Mouse (Mus musculus): ENCODE results near the gene Scarb1.
"Not testable (repeated sequence)": the region's sequence is repeated elsewhere in the genome, so short reads cannot be mapped to it uniquely, and the experiment has no call there.

Scarb1 gene

DNA sequence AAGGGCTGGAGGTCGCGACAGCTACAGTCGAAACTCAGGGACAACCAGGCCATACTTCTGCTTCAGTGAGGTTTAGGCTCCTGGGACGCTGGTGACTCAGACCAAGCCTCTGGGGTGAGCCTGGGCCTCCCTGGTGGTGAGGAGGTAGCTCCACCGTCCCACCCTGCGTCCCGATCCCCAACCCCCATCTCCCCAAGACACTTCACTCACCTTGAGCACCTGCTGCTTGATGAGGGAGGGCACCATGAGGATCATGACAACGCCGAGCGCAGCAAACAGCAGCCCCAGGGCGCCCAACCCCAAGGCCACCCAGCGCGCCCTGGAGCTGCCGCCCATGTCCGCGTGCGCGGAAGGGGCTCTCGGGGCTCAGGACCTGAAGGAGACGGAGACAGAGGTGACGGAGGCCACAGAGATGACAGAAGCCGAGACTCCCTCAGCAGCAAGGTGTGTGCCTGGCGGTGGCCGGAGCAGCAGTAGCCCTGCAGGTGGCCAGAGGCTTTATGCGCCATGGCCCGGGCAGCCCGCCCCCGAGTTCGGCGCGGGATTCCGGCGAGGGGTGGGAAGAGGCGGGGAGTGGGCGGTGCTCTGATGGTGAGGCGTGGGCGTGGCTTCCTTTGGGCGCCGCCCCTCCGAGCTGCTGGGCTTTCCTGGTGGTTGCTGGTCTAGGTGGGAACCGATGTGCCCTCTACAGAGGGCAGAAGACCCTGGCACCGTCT, at the start of gene Scarb1:
Scarb1 (minus strand) TSS at position 548 of the 716 bp plus-strand sequence.
- Histone ChIP-seq H3K27me3 (ENCODE audit: control insufficient read depth, insufficient read depth, low read length, poor library complexity, severe bottlenecking) (no peaks in the 10 kb centered on the region), H3K36me3 (ENCODE audit: control insufficient read depth, insufficient read depth, low read length, poor library complexity, severe bottlenecking) (no peaks in the 10 kb centered on the region)
- peak; percentile 88 for DNase-seq (ENCODE audit: low read depth, low spot score)

DNA sequence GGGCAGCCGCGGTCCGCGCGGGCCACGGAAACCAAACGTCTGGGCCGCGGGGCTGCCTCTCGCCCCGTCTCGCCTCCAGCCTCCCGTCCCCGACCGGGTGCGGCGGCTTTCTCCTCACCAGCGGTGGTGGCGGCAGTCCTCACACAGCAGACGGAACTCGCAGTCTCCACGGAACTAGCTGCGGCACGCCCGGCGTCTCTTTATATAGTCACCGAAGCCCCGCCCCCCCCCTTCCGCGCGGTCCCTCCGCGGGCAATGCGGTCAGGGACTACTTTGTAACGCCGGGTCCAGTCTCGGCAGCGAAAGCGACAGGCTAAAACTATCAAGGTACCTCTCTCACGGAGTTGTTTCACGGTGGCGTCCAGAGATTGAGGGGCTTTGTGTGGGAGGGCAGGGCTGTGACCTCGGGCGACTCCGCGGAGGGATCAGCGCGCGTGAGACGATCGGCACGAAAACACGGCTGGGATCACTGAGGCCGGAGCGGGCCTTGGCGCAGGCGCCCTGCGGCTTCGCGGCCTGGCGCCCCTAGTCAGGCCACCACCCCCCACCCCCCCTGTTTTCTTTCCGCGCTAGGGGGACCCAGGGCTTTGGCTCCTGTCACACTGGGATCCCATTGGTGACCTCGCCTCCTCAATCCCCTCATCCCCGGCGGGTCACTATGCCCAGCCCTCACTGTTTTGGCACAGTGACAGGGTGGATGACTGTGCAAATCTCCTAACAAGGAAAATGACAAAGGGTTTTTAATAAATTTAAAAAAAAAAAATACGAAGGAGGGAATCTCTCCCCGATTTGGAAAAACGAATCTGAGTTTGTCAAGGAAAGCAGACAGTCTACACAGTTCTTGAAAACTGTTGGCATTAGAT, 48.9 kb upstream of the Scarb1 start, which contains the start of gene Ubc:
Ubc (minus strand) TSS at position 624 of the 863 bp plus-strand sequence.
- peak; percentile 94 for DNase-seq (ENCODE audit: low read depth, low spot score)
- Histone ChIP-seq H3K36me3 (ENCODE audit: control insufficient read depth, insufficient read depth, low read length, poor library complexity, severe bottlenecking) (peaks cover 12% of the 10 kb centered on the region; the same call in 1 of the 2 replicates), H3K27me3 (ENCODE audit: control insufficient read depth, insufficient read depth, low read length, poor library complexity, severe bottlenecking) (no peaks in the 10 kb centered on the region)

DNA sequence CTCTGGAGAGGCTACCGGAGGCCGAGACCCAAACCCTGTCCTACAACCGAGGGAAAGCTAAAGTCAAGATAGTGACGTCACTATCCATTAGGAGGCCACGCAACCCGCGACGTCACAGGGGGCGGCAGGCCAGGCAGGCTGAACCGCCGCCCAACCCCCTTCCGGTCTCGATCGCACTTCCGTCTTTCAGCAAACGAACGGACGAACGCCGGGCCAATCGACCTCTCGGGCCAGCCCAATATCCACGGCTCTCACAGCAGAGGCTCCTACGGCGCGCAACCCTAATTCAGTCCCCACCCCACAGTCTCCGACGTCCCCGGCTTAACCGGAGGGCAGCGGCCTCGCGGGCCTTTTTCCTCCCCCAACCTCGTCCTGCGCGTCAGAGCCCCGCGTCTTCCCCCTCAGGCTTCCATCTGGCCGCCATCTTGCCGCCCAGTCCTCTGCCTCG, 48.3 kb upstream of the Scarb1 start, which contains the start of gene Gm10382:
Gm10382 (plus strand) TSS at position 192 of the 448 bp plus-strand sequence.
- H3K27me3 ChIP-seq (ENCODE audit: control insufficient read depth, insufficient read depth, low read length, poor library complexity, severe bottlenecking) = no peaks in the 10 kb centered on the region
- peaks cover 12% of the 10 kb centered on the region; the same call in 1 of the 2 replicates for H3K36me3 ChIP-seq (ENCODE audit: control insufficient read depth, insufficient read depth, low read length, poor library complexity, severe bottlenecking)
- peak; percentile 95 for DNase-seq (ENCODE audit: low read depth, low spot score)

DNA sequence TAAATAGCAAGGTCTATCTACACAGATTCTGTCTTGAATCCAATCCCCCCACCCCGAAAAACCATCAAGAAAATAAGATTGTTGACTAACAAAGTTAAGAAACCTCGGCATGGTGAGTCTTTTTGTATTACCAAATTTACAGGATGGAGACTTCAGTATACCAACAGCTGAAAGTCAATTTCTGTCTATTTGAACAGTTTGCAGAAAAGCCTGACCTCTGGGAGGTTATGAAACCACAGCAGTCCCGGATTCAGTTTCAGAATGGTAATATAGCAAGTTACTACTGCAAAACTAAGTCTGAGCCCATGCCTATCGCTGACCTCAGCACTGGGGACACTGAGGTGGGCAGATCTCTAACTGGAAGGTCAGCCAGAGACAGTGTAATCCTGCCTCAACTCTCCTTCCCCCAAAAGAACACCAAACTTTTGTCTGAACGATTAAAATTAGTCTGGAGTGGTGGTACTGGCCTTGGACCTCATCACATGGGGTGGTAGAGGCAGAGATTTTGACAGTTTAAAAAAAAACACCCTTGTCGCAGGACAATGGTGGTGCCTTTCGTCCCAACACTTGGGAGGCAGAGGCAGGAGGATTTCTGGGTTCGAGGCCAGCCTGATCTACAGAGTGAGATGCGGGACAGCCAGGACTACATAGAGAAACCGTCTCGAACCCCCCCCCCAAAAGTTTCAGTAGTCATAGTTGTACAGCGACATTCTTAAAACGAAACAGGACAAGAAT, 47.6 kb upstream of the Scarb1 start:
- peaks cover 12% of the 10 kb centered on the region; the same call in 1 of the 2 replicates for H3K36me3 ChIP-seq (ENCODE audit: control insufficient read depth, insufficient read depth, low read length, poor library complexity, severe bottlenecking)
- DNase-seq (ENCODE audit: low read depth, low spot score) = peak; percentile 44
- H3K27me3 ChIP-seq (ENCODE audit: control insufficient read depth, insufficient read depth, low read length, poor library complexity, severe bottlenecking) = no peaks in the 10 kb centered on the region

DNA sequence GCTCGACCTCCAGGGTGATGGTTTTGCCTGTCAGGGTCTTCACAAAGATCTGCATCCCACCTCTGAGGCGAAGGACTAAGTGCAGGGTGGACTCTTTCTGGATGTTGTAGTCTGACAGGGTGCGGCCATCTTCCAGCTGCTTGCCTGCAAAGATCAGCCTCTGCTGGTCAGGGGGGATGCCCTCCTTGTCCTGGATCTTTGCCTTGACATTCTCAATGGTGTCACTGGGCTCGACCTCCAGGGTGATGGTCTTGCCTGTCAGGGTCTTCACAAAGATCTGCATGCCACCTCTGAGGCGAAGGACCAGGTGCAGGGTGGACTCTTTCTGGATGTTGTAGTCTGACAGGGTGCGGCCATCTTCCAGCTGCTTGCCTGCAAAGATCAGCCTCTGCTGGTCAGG, 46.4 kb upstream of the Scarb1 start:
- H3K36me3 ChIP-seq (ENCODE audit: control insufficient read depth, insufficient read depth, low read length, poor library complexity, severe bottlenecking) = peaks cover 12% of the 10 kb centered on the region; the same call in 1 of the 2 replicates
- DNase-seq (ENCODE audit: low read depth, low spot score); H3K27me3 ChIP-seq (ENCODE audit: control insufficient read depth, insufficient read depth, low read length, poor library complexity, severe bottlenecking): not testable (repeated sequence)

DNA sequence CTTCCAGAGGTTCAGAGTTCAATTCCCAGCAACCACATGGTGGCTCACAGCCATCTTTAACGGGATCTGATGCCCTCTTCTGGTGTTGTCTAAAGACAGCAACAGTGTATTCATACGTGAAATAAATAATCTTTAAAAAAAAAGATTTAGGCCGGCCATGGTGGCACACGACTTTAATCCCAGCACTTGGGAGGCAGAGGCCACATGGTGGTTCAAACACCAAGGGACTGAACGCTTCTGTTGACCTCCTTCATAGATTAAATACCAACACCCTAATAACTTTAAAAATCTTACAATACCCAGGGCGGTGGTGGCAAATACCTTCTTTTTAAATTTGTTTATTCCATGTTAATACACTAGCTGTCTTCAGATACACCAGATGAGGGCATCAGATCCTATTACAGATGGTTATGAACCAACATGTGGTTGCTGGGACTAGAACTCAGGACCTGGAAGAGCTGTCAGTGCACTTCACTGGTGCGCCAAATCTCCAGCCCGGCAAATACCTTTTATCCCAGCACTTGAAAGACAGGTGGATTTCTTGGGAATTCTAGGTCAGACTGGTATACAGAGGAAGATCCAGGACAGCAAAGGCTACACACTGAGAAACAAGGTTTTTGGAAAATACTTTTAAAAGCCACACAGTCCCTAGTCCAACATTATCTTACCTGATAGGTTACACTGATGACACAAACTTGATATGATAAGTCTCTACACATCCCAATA, 44.5 kb upstream of the Scarb1 start:
- DNase-seq (ENCODE audit: low read depth, low spot score) = peak; percentile 49

DNA sequence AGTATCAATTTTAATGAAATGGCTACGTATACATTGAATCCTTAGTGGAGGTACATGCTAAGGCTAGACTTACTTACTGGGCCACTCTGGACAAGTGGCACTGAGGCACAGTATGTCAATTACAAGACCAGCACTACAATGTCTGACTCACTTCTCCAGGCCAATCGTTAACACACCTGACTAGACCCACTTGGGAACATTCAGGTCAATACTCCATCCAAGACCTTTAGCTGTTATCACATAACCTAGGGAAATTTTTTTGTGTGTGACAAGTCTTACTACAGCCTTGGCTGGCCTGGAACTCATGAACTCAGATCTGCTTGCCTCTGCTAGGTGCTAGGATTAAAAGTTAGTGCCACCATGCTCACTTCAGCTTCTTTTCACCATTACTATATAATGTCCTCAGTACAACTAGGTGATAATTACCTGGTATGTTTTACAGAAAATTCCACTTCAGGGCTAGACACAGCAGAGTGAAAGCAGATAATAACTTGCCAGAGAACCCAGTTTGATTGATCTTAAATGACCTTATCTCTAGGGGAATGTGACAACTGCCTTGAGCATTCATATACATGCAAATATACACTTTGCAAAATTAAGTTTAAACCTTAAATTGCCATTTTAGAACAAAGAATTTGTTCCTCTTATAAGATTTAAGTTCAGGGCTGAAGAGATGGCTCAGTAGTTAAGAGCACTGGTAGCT, 43.8 kb upstream of the Scarb1 start:
- DNase-seq (ENCODE audit: low read depth, low spot score) = peak; percentile 52
- Histone ChIP-seq H3K27me3 (ENCODE audit: control insufficient read depth, insufficient read depth, low read length, poor library complexity, severe bottlenecking) (no peaks in the 10 kb centered on the region), H3K36me3 (ENCODE audit: control insufficient read depth, insufficient read depth, low read length, poor library complexity, severe bottlenecking) (peaks cover 12% of the 10 kb centered on the region; the same call in 1 of the 2 replicates)

More for the DNA sequence above, 44.5 kb upstream of the Scarb1 start:
- Histone ChIP-seq H3K27me3 (ENCODE audit: control insufficient read depth, insufficient read depth, low read length, poor library complexity, severe bottlenecking) (no peaks in the 10 kb centered on the region), H3K36me3 (ENCODE audit: control insufficient read depth, insufficient read depth, low read length, poor library complexity, severe bottlenecking) (peaks cover 12% of the 10 kb centered on the region; the same call in 1 of the 2 replicates)

DNA sequence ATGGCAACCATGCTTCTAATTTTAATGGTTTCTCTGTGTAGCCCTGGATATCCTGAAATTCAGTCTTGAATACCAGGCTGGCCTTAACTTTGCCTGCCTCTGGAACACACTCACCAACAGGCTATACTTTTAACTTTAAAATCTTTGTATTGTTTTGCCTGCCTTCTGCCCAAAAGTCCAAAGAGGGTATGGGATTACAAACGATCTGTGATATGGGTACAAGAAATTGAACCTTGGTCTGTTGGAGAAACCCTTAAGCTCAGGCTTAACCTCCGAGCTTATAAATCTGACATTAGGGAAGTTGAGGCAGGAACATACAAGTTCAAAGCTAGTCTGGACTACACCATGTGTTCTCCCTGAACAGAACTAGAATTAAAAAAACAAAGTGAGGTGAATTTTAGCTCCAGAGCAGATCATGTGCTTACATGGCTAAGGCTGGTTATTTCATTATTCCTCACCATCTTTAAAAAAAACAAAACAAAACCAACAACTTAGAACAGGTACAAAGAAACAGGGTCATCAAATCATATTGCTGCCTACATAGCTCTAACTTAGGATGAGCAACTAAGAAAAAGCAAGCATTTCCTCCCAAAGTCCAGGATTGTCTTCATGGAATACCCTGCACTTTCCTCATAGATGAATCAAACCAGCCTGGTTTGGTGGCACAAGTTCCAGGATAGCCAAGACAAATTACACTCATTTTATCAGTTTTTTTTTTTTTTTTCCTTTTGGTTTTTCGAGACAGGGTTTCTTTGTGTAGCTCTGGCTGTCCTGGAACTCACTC, 42.9 kb upstream of the Scarb1 start:
- H3K36me3 ChIP-seq (ENCODE audit: control insufficient read depth, insufficient read depth, low read length, poor library complexity, severe bottlenecking) = peaks cover 12% of the 10 kb centered on the region; the same call in 1 of the 2 replicates
- DNase-seq (ENCODE audit: low read depth, low spot score) = peak; percentile 40
- H3K27me3 ChIP-seq (ENCODE audit: control insufficient read depth, insufficient read depth, low read length, poor library complexity, severe bottlenecking) = no peaks in the 10 kb centered on the region

DNA sequence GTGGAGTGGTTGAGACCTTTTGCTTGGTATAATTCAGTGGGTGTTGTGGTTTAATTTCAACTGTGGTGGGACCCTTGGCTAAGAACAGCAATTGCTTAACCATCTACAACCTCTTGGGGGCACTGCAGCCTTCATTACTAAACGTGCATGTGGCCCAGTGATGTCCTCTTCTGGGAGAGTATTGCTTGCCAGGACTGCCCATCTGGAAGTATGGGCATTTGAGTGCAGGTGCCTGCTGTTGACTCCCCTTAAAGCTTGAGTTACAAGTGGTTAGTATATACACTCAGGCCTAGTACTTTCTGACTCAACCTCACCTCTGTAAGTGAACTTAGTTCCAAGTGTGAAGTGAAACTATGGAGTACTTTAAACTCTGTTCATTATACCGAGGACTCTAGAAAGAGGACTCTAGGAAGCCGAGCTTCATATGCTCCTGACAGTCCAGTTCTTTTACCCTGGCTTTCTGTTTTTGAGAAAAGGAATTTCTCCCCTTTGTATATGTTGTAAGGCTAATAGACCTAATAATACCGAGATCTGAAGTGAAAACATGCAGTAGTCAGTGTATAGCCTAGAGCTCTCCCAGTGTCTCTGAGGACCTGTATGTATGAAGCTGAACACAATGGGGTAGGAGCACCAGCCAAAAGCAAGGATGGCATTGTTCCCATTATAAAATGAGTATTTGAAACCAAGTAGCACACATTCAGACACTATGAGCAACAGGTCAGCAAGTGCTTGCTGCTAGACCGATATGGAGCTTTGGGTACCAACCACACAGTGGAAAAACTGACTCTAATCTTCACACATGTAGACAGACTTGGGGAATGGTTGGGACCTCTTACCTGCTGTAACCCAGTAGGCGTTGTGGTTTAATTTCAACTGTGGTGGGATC, 42.0 kb upstream of the Scarb1 start:
- Histone ChIP-seq H3K36me3 (ENCODE audit: control insufficient read depth, insufficient read depth, low read length, poor library complexity, severe bottlenecking) (peaks cover 8% of the 10 kb centered on the region; the same call in 1 of the 2 replicates), H3K27me3 (ENCODE audit: control insufficient read depth, insufficient read depth, low read length, poor library complexity, severe bottlenecking) (no peaks in the 10 kb centered on the region)
- DNase-seq (ENCODE audit: low read depth, low spot score) = peak; percentile 72

DNA sequence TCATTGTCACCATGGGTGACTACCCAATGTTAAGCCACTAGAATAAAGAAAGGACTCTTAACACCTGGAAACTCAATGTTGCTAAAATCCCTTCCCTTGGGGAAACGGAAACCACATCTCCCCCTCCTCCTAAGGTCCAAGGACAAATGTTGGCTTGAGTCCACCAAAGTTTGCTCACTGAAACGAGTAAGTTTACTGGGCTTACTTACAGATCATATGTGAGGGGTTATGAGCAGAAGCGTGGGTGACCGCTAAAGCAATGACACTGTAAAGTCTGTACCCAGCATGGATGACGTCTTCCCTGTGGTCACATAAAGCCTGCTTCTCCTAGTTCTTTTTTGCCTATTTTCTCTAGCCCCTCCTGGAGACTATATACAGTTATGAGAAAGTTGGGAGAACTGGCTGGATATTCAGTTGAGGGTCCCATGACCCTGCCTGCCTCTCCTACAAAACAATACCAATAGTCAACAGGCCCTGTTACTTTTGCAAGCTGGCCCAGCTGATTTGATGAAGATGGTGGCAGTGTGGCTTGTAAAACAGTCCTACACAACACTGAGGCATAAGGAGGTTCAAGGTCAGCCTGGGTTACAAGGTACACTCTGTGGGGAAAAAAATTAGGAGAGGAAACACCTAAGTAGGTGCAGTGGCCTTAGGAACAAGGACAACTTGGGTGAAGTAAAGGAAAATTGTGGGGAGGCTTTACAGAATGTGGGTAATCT, 41.2 kb upstream of the Scarb1 start:
- peaks cover 8% of the 10 kb centered on the region; the same call in 1 of the 2 replicates for H3K36me3 ChIP-seq (ENCODE audit: control insufficient read depth, insufficient read depth, low read length, poor library complexity, severe bottlenecking)
- peak; percentile 24 for DNase-seq (ENCODE audit: low read depth, low spot score)
- no peaks in the 10 kb centered on the region for H3K27me3 ChIP-seq (ENCODE audit: control insufficient read depth, insufficient read depth, low read length, poor library complexity, severe bottlenecking)

DNA sequence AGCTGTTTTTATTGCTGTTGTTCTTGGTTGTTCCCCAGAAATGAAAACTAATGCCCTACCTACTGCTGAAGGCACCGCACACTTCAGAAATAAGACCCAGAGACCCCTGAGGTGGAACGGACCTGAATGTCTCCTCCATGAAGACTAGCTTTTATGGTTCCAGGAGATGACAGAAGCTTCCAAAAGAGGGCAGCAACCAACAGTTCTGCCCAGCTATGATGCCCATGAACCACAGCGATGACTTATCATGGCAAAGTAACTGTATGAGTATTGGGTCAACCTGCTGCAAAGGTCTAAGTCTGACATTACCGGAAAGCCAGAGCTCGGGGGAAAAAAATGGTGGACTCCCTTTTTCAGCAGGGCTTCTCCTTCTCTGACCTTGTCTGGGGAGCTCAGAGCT, 38.0 kb upstream of the Scarb1 start:
- DNase-seq (ENCODE audit: low read depth, low spot score) = peak; percentile 31
- no peaks in the 10 kb centered on the region; the same call in 1 of the 2 replicates for H3K36me3 ChIP-seq (ENCODE audit: control insufficient read depth, insufficient read depth, low read length, poor library complexity, severe bottlenecking)
- H3K27me3 ChIP-seq (ENCODE audit: control insufficient read depth, insufficient read depth, low read length, poor library complexity, severe bottlenecking) = no peaks in the 10 kb centered on the region

Data from splenic B cell, adult 2 months (primary cell).